Mouse (Mus musculus): ENCODE measurements at regions not wholly inside any gene's neighbourhood (a gene's known extent, or its start where the extent isn't known, plus 50 kb on each side); places are given as distances from the start of the nearest gene placed in this dataset.

- Histone ChIP-seq H3K4me3 (ENCODE audit: low read depth, low read length) (no peak overlapping the region), H3K27me3 (ENCODE audit: control insufficient read depth, insufficient read depth, low read length) (no peaks in the 10 kb centered on the region), H3K4me1 (ENCODE audit: control insufficient read depth, insufficient read depth, low read length) (no peaks in the 10 kb centered on the region), H3K27ac (ENCODE audit: low read depth, low read length) (no peak overlapping the region), H3K4me2 (ENCODE audit: low read depth) (no peak overlapping the region), H3K36me3 (ENCODE audit: control insufficient read depth, insufficient read depth, low read length) (no peaks in the 10 kb centered on the region), H3K9ac (ENCODE audit: low read length) (no peak overlapping the region), H3K9me3 (ENCODE audit: control insufficient read depth, low read length) (no peaks in the 10 kb centered on the region)
- DNase-seq (ENCODE audit: low spot score) (no peak), ATAC-seq (ENCODE audit: insufficient read depth, low FRiP score, low TSS enrichment) (no peak)
- 83% methylated on average over 8 of the region's 8 CpGs for WGBS
Measured at GRCm38 (mm10) chr4:125765171-125765570, 259.2 kb upstream of the Csf3r start.

GRCm38 (mm10) chr4:125777126-125777525 lies 247.2 kb upstream of the Csf3r start:
- no peak overlapping the region for H3K4me3 ChIP-seq (ENCODE audit: low read depth, low read length)
- no peak overlapping the region for H3K9ac ChIP-seq (ENCODE audit: low read length)
- no peaks in the 10 kb centered on the region for H3K36me3 ChIP-seq (ENCODE audit: control insufficient read depth, insufficient read depth, low read length)
- no peak overlapping the region for H3K27ac ChIP-seq (ENCODE audit: low read depth, low read length)
- no peaks in the 10 kb centered on the region for H3K27me3 ChIP-seq (ENCODE audit: control insufficient read depth, insufficient read depth, low read length)
- ATAC-seq (ENCODE audit: insufficient read depth, low FRiP score, low TSS enrichment) (no peak), DNase-seq (ENCODE audit: low spot score) (no peak)
- H3K4me2 ChIP-seq (ENCODE audit: low read depth), result no peak overlapping the region
- H3K4me1 ChIP-seq (ENCODE audit: control insufficient read depth, insufficient read depth, low read length), result no peaks in the 10 kb centered on the region
- no peaks in the 10 kb centered on the region for H3K9me3 ChIP-seq (ENCODE audit: control insufficient read depth, low read length)
- WGBS, result 80% methylated on average over 4 of the region's 4 CpGs

GRCm38 (mm10) chr4:125780113-125780512 lies 244.2 kb upstream of the Csf3r start:
- 31% methylated on average over 4 of the region's 4 CpGs for WGBS
- no peak overlapping the region for H3K4me3 ChIP-seq (ENCODE audit: low read depth, low read length)
- H3K4me2 ChIP-seq (ENCODE audit: low read depth), result no peak overlapping the region
- no peak for DNase-seq (ENCODE audit: low spot score)
- no peak overlapping the region for H3K27ac ChIP-seq (ENCODE audit: low read depth, low read length)
- no peaks in the 10 kb centered on the region for H3K36me3 ChIP-seq (ENCODE audit: control insufficient read depth, insufficient read depth, low read length)
- H3K4me1 ChIP-seq (ENCODE audit: control insufficient read depth, insufficient read depth, low read length), result no peaks in the 10 kb centered on the region
- H3K27me3 ChIP-seq (ENCODE audit: control insufficient read depth, insufficient read depth, low read length), result no peaks in the 10 kb centered on the region
- no peak for ATAC-seq (ENCODE audit: insufficient read depth, low FRiP score, low TSS enrichment)
- H3K9me3 ChIP-seq (ENCODE audit: control insufficient read depth, low read length), result no peaks in the 10 kb centered on the region
- H3K9ac ChIP-seq (ENCODE audit: low read length), result no peak overlapping the region

GRCm38 (mm10) chr4:125780921-125781487 lies 243.3 kb upstream of the Csf3r start:
- Histone ChIP-seq H3K9ac (ENCODE audit: low read length) (no peak overlapping the region), H3K27me3 (ENCODE audit: control insufficient read depth, insufficient read depth, low read length) (no peaks in the 10 kb centered on the region), H3K4me2 (ENCODE audit: low read depth) (no peak overlapping the region), H3K4me1 (ENCODE audit: control insufficient read depth, insufficient read depth, low read length) (no peaks in the 10 kb centered on the region), H3K36me3 (ENCODE audit: control insufficient read depth, insufficient read depth, low read length) (no peaks in the 10 kb centered on the region), H3K9me3 (ENCODE audit: control insufficient read depth, low read length) (no peaks in the 10 kb centered on the region), H3K27ac (ENCODE audit: low read depth, low read length) (no peak overlapping the region), H3K4me3 (ENCODE audit: low read depth, low read length) (no peak overlapping the region)
- DNase-seq (ENCODE audit: low spot score) (no peak), ATAC-seq (ENCODE audit: insufficient read depth, low FRiP score, low TSS enrichment) (no peak)
- 15% methylated on average over 12 of the region's 12 CpGs for WGBS

- H3K27ac ChIP-seq (ENCODE audit: low read depth, low read length), result no peak overlapping the region
- no peak for DNase-seq (ENCODE audit: low spot score)
- H3K4me1 ChIP-seq (ENCODE audit: control insufficient read depth, insufficient read depth, low read length), result no peaks in the 10 kb centered on the region
- no peak for ATAC-seq (ENCODE audit: insufficient read depth, low FRiP score, low TSS enrichment)
- no peaks in the 10 kb centered on the region for H3K36me3 ChIP-seq (ENCODE audit: control insufficient read depth, insufficient read depth, low read length)
- no peaks in the 10 kb centered on the region for H3K9me3 ChIP-seq (ENCODE audit: control insufficient read depth, low read length)
- H3K27me3 ChIP-seq (ENCODE audit: control insufficient read depth, insufficient read depth, low read length), result no peaks in the 10 kb centered on the region
- H3K9ac ChIP-seq (ENCODE audit: low read length), result no peak overlapping the region
- no peak overlapping the region for H3K4me2 ChIP-seq (ENCODE audit: low read depth)
- WGBS, result 72% methylated on average over 3 of the region's 3 CpGs
- no peak overlapping the region for H3K4me3 ChIP-seq (ENCODE audit: low read depth, low read length)
Measured at GRCm38 (mm10) chr4:125782346-125782745, 242.0 kb upstream of the Csf3r start.

- WGBS, result 7% methylated on average over 3 of the region's 3 CpGs
- no peak overlapping the region for H3K4me3 ChIP-seq (ENCODE audit: low read depth, low read length)
- ATAC-seq (ENCODE audit: insufficient read depth, low FRiP score, low TSS enrichment) (no peak), DNase-seq (ENCODE audit: low spot score) (no peak)
- no peaks in the 10 kb centered on the region for H3K9me3 ChIP-seq (ENCODE audit: control insufficient read depth, low read length)
- H3K4me2 ChIP-seq (ENCODE audit: low read depth), result no peak overlapping the region
- H3K27ac ChIP-seq (ENCODE audit: low read depth, low read length), result no peak overlapping the region
- no peaks in the 10 kb centered on the region for H3K4me1 ChIP-seq (ENCODE audit: control insufficient read depth, insufficient read depth, low read length)
- no peak overlapping the region for H3K9ac ChIP-seq (ENCODE audit: low read length)
- H3K36me3 ChIP-seq (ENCODE audit: control insufficient read depth, insufficient read depth, low read length), result no peaks in the 10 kb centered on the region
- no peaks in the 10 kb centered on the region for H3K27me3 ChIP-seq (ENCODE audit: control insufficient read depth, insufficient read depth, low read length)
Measured at GRCm38 (mm10) chr4:125786083-125786482, 238.3 kb upstream of the Csf3r start.

- no peak overlapping the region for H3K4me3 ChIP-seq (ENCODE audit: low read depth, low read length)
- DNase-seq (ENCODE audit: low spot score) (no peak), ATAC-seq (ENCODE audit: insufficient read depth, low FRiP score, low TSS enrichment) (no peak)
- no peaks in the 10 kb centered on the region for H3K36me3 ChIP-seq (ENCODE audit: control insufficient read depth, insufficient read depth, low read length)
- H3K4me2 ChIP-seq (ENCODE audit: low read depth), result no peak overlapping the region
- no peak overlapping the region for H3K9ac ChIP-seq (ENCODE audit: low read length)
- H3K4me1 ChIP-seq (ENCODE audit: control insufficient read depth, insufficient read depth, low read length), result no peaks in the 10 kb centered on the region
- no peak overlapping the region for H3K27ac ChIP-seq (ENCODE audit: low read depth, low read length)
- H3K27me3 ChIP-seq (ENCODE audit: control insufficient read depth, insufficient read depth, low read length), result no peaks in the 10 kb centered on the region
- 80% methylated on average over 4 of the region's 4 CpGs for WGBS
- H3K9me3 ChIP-seq (ENCODE audit: control insufficient read depth, low read length), result no peaks in the 10 kb centered on the region
Measured at GRCm38 (mm10) chr4:125794679-125795078, 229.7 kb upstream of the Csf3r start.

GRCm38 (mm10) chr4:125807923-125808322 lies 216.4 kb upstream of the Csf3r start:
- peaks cover 8% of the 10 kb centered on the region; the same call in 1 of the 2 replicates for H3K4me1 ChIP-seq (ENCODE audit: control insufficient read depth, insufficient read depth, low read length)
- no peak overlapping the region for H3K27ac ChIP-seq (ENCODE audit: low read depth, low read length)
- DNase-seq (ENCODE audit: low spot score) (no peak), ATAC-seq (ENCODE audit: insufficient read depth, low FRiP score, low TSS enrichment) (no peak)
- H3K9me3 ChIP-seq (ENCODE audit: control insufficient read depth, low read length), result no peaks in the 10 kb centered on the region
- 91% methylated on average over 4 of the region's 4 CpGs for WGBS
- no peak overlapping the region for H3K9ac ChIP-seq (ENCODE audit: low read length)
- no peaks in the 10 kb centered on the region for H3K27me3 ChIP-seq (ENCODE audit: control insufficient read depth, insufficient read depth, low read length)
- H3K4me3 ChIP-seq (ENCODE audit: low read depth, low read length), result no peak overlapping the region
- no peaks in the 10 kb centered on the region for H3K36me3 ChIP-seq (ENCODE audit: control insufficient read depth, insufficient read depth, low read length)
- no peak overlapping the region for H3K4me2 ChIP-seq (ENCODE audit: low read depth)

GRCm38 (mm10) chr4:125809446-125810108 lies 214.8 kb upstream of the Csf3r start:
- Histone ChIP-seq H3K4me1 (ENCODE audit: control insufficient read depth, insufficient read depth, low read length) (peaks cover 8% of the 10 kb centered on the region; the same call in 1 of the 2 replicates), H3K4me2 (ENCODE audit: low read depth) (no peak overlapping the region), H3K27me3 (ENCODE audit: control insufficient read depth, insufficient read depth, low read length) (no peaks in the 10 kb centered on the region), H3K36me3 (ENCODE audit: control insufficient read depth, insufficient read depth, low read length) (no peaks in the 10 kb centered on the region), H3K27ac (ENCODE audit: low read depth, low read length) (no peak overlapping the region), H3K9ac (ENCODE audit: low read length) (no peak overlapping the region), H3K4me3 (ENCODE audit: low read depth, low read length) (no peak overlapping the region), H3K9me3 (ENCODE audit: control insufficient read depth, low read length) (no peaks in the 10 kb centered on the region)
- WGBS, result 5% methylated on average over 9 of the region's 9 CpGs
- ATAC-seq (ENCODE audit: insufficient read depth, low FRiP score, low TSS enrichment) (no peak), DNase-seq (ENCODE audit: low spot score) (no peak)
